Mouse (Mus musculus): ENCODE results near the gene Chil4.
"Not testable (repeated sequence)": the region's sequence is repeated elsewhere in the genome, so short reads cannot be mapped to it uniquely, and the experiment has no call there.

Gene Chil4

DNA sequence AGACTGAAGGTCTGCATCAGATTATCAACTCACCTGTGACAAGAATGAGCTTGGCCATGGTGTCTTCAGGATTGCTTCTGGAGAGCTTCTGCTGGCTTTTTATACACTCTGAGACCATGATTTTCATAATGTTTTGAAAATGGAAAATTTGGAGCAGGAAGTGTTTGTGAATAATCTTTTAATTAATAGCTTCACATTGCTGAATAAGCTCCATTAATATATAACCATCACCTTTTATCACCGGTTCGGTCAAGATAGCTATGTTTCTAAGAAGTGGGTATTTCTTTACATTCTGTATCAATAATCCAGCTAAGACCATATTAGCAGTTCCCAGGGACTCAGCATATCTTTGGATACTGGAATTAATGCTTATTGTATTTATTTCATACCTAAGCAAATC lies at the start of gene Chil4:
Chil4 (minus strand) TSS at position 101 of the 400 bp plus-strand sequence.
- no peak for ATAC-seq (ENCODE audit: low TSS enrichment)

DNA sequence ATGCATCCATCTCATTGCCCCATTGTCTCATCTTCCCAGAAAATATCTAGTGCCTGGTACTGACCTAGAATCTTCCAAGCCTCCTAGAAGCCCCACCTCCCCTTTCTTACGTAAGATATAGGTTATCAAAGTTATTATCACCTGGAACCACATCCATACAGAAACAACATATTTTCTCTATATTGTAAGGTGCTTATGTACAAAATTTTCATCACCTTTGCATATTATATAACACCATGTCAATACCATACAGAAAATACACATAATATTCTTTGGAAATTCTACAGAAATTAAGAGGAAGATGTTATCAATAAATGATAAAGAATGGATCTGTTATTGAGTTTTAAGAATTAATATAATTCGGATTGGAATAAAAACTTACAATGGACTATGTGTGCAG lies 46.5 kb upstream of the Chil4 start:
- ATAC-seq (ENCODE audit: low TSS enrichment) = no peak

DNA sequence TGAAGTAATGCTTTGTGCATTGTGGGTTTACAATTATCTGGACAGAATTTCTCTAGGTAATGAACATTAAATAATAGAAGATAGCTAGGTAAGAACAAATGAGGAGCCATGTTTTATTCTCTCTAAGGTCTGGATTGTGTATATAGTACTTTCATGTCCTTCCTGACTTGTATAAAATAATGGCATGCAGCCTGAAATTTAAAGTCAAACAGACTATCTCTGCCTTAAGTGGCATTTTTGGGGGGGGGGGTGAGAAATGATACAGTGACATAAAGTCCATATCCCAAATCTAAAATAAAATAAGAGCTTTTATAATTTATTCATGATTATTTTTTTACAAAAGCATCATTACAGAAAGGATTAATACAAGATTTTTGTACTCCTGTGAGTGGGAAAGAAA lies 45.5 kb upstream of the Chil4 start:
- no peak for ATAC-seq (ENCODE audit: low TSS enrichment)

DNA sequence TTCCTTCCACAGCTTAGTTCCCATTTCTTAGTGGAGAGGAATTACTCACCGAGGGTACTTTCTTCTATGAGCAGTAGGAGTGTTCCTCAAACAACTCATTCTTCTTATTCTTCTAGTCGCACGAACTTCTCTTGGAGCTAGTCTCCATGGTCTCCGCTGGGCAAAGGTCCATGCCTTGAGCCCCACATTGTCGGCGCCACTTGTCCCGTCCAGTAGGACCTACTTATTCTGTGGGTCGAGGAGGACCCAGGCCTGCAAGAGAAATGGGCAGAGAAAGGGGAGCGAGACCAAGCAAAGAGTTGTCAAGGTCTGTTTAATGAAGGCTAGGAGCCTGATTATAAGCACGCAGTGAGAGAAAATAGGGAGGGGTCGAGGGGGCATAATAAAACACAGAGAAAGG lies 37.8 kb upstream of the Chil4 start:
- not testable (repeated sequence) for ATAC-seq (ENCODE audit: low TSS enrichment)

GRCm38 (mm10) chr3:106252719-106253118 lies 33.4 kb upstream of the Chil4 start:
- ATAC-seq (ENCODE audit: low TSS enrichment) = no peak

DNA sequence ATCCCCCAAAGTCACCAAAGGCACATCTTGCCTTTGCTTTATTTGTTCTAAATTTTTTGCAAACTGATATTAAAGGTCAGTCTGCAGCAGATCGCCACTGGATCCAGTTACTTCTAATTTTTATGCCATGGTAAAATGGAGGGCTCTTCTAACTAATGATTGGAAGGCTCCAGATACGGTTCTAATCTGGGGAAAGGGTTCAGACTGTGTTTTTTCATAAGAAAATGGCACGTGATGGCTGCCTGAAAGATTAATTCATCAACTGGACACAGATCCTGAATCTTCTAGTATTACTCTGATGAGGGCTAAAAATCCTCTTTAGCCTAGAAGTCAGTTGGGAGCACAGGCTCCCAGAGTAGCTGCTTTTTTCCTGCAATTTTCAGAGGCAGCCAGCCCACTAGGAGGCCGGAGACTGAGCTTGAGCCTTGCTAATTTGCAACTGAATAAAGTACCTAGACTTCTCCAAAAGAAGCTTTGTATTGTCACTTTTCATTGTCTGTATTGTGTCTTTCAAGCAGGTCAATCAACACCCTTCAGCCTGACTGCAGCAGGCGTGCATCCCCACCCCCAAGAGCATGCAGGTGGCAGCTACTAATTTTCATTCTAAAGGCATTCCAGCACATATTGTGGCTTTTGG lies 31.6 kb upstream of the Chil4 start:
- ATAC-seq (ENCODE audit: low TSS enrichment) = not testable (repeated sequence)

- not testable (repeated sequence) for ATAC-seq (ENCODE audit: low TSS enrichment)
These were observed 28.1 kb upstream of the Chil4 start for GRCm38 (mm10) chr3:106247369-106247768.

DNA sequence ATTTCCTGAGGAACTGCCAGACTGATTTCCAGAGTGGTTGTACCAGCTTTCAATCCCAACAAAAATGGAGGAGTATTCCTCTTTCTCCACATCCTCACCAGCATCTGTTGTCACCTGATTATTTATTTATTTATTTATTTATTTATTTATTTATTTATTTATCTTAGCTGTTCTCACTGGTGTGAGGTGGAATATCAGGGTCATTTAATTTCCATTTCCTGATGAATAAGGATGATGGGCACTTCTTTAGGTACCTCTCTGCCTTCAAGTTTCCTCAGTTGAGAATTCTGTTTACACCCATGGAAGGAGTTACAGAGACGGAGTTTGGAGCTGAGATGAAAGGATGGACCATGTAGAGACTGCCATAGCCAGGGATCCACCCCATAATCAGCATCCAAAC lies 20.9 kb upstream of the Chil4 start:
- not testable (repeated sequence) for ATAC-seq (ENCODE audit: low TSS enrichment)

- no peak for ATAC-seq (ENCODE audit: low TSS enrichment)
These were observed 20.0 kb upstream of the Chil4 start for GRCm38 (mm10) chr3:106239196-106239791.

DNA sequence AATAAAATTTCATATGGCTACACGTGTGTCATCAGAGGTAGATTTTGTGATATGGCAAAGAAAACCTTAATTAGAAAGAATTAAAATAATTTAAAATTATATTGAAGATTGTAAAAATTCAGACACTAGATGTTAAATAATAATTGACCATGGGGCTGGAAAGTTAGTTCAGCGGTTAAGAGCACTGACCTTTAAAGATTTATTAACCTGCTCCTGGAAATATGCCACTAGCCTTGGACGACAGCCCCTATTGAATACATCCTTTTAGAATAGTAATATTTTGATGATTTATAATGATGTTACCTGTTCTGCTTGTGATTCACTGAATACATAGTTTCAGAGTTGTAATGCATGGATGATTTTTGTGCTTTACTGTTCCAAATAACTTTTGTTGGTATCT lies 4.1 kb upstream of the Chil4 start:
- ATAC-seq (ENCODE audit: low TSS enrichment) = not testable (repeated sequence)

DNA sequence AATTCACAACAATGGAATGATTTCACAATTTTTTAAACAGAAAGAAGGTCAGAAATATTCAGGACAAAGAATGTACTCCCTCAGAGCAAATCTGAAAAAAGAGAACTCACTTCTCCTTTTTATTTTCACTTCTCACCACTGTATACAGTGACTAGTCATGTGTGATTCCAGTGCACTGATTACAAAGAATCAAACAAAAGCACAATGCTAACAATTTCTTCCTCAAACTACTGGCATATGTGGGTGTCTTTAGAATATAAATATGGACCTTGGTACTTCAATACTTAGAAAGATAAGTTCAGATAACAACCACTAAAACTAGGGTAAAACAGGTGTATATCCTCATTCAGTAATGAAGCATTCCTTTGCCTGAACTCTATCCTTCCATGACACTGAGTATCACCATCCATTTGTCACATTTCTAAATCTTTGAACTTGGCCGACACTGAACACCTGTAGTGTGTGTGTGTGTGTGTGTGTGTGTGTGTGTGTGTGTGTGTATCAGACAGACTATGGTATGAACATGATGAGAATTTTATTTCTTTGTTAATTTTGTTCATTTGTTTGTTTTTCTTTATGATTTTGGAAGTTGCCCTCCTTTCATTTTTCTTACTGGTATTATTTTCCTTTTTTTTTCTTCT lies 2.4 kb upstream of the Chil4 start:
- ATAC-seq (ENCODE audit: low TSS enrichment) = no peak

- ATAC-seq (ENCODE audit: low TSS enrichment) = not testable (repeated sequence)
These were observed 888 bp downstream of the Chil4 start for GRCm38 (mm10) chr3:106218284-106218954.

GRCm38 (mm10) chr3:106198030-106198429 lies 21.3 kb downstream of the Chil4 start:
- not testable (repeated sequence) for ATAC-seq (ENCODE audit: low TSS enrichment)

DNA sequence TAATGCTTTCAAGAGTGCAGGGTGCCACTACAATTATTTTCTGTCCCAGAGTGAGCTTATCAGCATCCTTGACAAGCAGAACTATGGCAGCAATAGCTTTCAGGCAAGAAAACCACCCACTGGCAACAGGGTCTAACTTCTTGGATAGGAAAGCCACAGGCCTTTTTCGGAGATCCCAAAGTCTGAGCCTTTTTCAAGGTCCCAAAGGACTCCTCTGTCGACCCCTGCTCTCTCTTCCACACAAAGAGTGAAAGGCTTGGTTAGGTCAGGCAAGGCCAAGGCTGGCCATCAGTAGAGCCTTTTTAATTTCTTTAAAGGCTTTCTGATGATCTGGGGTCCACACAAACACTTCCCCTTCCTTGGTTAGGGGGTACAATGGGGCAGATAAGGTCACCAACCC lies 22.1 kb downstream of the Chil4 start:
- ATAC-seq (ENCODE audit: low TSS enrichment) = not testable (repeated sequence)

DNA sequence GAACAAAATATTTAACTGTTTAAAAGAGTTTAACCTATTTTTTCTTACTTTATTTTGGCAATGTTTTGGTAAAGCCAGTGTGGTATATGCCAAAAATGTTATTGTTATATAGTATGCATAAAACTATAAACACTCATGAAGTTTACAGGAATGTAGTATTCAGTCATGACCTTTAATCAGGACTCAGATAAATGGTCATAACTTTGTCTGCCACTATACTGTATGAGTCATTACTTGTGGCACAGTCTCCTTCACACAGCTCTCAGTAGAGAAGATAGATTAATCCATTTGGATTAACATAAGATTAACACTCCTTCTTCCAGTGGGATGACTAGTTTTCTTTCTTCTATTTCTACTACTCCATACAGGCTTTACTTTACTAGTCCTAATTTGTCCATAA lies 23.0 kb downstream of the Chil4 start:
- no peak for ATAC-seq (ENCODE audit: low TSS enrichment)

- ATAC-seq (ENCODE audit: low TSS enrichment) = no peak
These were observed 23.8 kb downstream of the Chil4 start for GRCm38 (mm10) chr3:106195486-106195885.

- no peak for ATAC-seq (ENCODE audit: low TSS enrichment)
These were observed 31.3 kb downstream of the Chil4 start for GRCm38 (mm10) chr3:106187991-106188390.

- ATAC-seq (ENCODE audit: low TSS enrichment) = no peak
These were observed 41.7 kb downstream of the Chil4 start for GRCm38 (mm10) chr3:106177509-106178189.

DNA sequence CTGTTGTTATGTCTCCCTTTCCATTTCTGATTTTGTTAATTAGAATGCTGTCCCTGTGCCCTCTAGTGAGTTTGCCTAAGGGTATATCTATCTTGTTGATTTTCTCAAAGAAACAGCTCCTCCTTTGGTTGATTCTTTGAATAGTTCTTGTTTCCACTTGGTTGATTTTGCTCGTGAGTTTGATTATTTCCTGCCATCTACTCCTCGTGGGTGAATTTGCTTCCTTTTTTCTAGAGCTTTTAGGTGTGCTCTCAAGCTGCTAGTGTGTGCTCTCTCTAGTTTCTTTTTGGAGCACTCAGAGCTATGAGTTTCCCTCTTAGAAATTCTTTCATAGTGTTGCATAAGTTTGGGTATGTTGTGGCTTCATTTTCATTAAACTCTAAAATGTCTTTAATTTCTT lies 44.3 kb downstream of the Chil4 start:
- not testable (repeated sequence) for ATAC-seq (ENCODE audit: low TSS enrichment)

DNA sequence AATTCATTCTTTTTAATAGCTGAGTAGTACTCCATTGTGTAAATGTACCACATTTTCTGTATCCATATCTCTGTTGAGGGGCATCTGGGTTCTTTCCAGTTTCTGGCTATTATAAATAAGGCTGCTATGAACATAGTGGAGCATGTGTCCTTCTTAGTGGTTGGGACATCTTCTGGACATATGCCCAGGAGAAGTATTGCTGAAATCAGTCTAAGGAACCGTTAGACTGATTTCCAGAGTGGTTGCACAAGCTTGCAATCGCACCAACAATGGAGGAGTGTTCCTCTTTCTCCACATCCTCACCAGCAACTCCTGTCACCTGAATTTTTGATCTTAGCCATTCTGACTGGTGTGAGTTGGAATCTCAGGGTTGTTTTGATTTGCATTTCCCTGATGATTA lies 46.8 kb downstream of the Chil4 start:
- not testable (repeated sequence) for ATAC-seq (ENCODE audit: low TSS enrichment)

GRCm38 (mm10) chr3:106171135-106171731 lies 48.1 kb downstream of the Chil4 start:
- ATAC-seq (ENCODE audit: low TSS enrichment) = no peak
